Mouse (Mus musculus): ENCODE results near the gene Phkb.

Gene Phkb

GRCm38 (mm10) chr8:85937343-85937742 lies 96.6 kb downstream of the Phkb start:
- DNase-seq (ENCODE audit: extremely low spot score, low spot score) = no peak

GRCm38 (mm10) chr8:85944820-85945219 lies 104.1 kb downstream of the Phkb start:
- DNase-seq (ENCODE audit: extremely low spot score, low spot score) = no peak

GRCm38 (mm10) chr8:85958391-85958790 lies 117.6 kb downstream of the Phkb start:
- no peak for DNase-seq (ENCODE audit: extremely low spot score, low spot score)

GRCm38 (mm10) chr8:85959880-85960279 lies 119.1 kb downstream of the Phkb start:
- DNase-seq (ENCODE audit: extremely low spot score, low spot score) = no peak

GRCm38 (mm10) chr8:85977588-85978077 lies 136.9 kb downstream of the Phkb start:
- no peak for DNase-seq (ENCODE audit: extremely low spot score, low spot score)

- no peak for DNase-seq (ENCODE audit: extremely low spot score, low spot score)
Measured at GRCm38 (mm10) chr8:85992911-85993310, 152.2 kb downstream of the Phkb start.

- DNase-seq (ENCODE audit: extremely low spot score, low spot score) = no peak
Measured at GRCm38 (mm10) chr8:85993661-85994060, 152.9 kb downstream of the Phkb start.

- no peak for DNase-seq (ENCODE audit: extremely low spot score, low spot score)
Measured at GRCm38 (mm10) chr8:85995971-85996370, 155.2 kb downstream of the Phkb start.

GRCm38 (mm10) chr8:86006485-86006884 lies 165.7 kb downstream of the Phkb start:
- no peak for DNase-seq (ENCODE audit: extremely low spot score, low spot score)

- DNase-seq (ENCODE audit: extremely low spot score, low spot score) = no peak
Measured at GRCm38 (mm10) chr8:86016806-86017205, 176.0 kb downstream of the Phkb start.

- no peak for DNase-seq (ENCODE audit: extremely low spot score, low spot score)
Measured at GRCm38 (mm10) chr8:86028646-86029312, 188.0 kb downstream of the Phkb start.

GRCm38 (mm10) chr8:86029451-86029850 lies 188.7 kb downstream of the Phkb start:
- no peak for DNase-seq (ENCODE audit: extremely low spot score, low spot score)

GRCm38 (mm10) chr8:86034662-86035365 lies 194.1 kb downstream of the Phkb start:
- no peak for DNase-seq (ENCODE audit: extremely low spot score, low spot score)

- no peak for DNase-seq (ENCODE audit: extremely low spot score, low spot score)
Measured at GRCm38 (mm10) chr8:86035371-86035770, 194.6 kb downstream of the Phkb start.

- DNase-seq (ENCODE audit: extremely low spot score, low spot score) = no peak
Measured at GRCm38 (mm10) chr8:86038462-86038861, 197.7 kb downstream of the Phkb start.

GRCm38 (mm10) chr8:86042049-86042448 lies 201.3 kb downstream of the Phkb start:
- DNase-seq (ENCODE audit: extremely low spot score, low spot score) = no peak

GRCm38 (mm10) chr8:86050882-86051281 lies 210.1 kb downstream of the Phkb start:
- no peak for DNase-seq (ENCODE audit: extremely low spot score, low spot score)

- no peak for DNase-seq (ENCODE audit: extremely low spot score, low spot score)
Measured at GRCm38 (mm10) chr8:86052003-86052402, 211.2 kb downstream of the Phkb start.

- DNase-seq (ENCODE audit: extremely low spot score, low spot score) = no peak
Measured at GRCm38 (mm10) chr8:86058618-86059017, 217.9 kb downstream of the Phkb start.

- DNase-seq (ENCODE audit: extremely low spot score, low spot score) = no peak
Measured at GRCm38 (mm10) chr8:86059130-86059529, 218.4 kb downstream of the Phkb start.

- DNase-seq (ENCODE audit: extremely low spot score, low spot score) = no peak
Measured at GRCm38 (mm10) chr8:86063411-86063810, 222.7 kb downstream of the Phkb start.

- DNase-seq (ENCODE audit: extremely low spot score, low spot score) = no peak
Measured at GRCm38 (mm10) chr8:86079433-86079832, 238.7 kb downstream of the Phkb start.

GRCm38 (mm10) chr8:86083346-86083745 lies 242.6 kb downstream of the Phkb start:
- DNase-seq (ENCODE audit: extremely low spot score, low spot score) = no peak

Data from neural tube, embryonic 10.5 days (tissue).